Mouse (Mus musculus) T-cell, adult 66 days (primary cell): ENCODE results near the gene Cyp26b1. TPM values are rescaled to one million over a fixed set of nuclear protein-coding genes. Genes with fewer than 3 reads are reported as not detected.

ENCODE experiments used
- total RNA-seq, 2 experiments: library from RNA; stranded (reverse); gene quantifications; 3 replicates in 1 of 2; 4 replicates in 1 of 2; pipeline ENCODE4 v1.2.4; 2023

The Cyp26b1 gene
- total RNA-seq: under 1 TPM; 0.15 to 0.41 TPM

DNA sequence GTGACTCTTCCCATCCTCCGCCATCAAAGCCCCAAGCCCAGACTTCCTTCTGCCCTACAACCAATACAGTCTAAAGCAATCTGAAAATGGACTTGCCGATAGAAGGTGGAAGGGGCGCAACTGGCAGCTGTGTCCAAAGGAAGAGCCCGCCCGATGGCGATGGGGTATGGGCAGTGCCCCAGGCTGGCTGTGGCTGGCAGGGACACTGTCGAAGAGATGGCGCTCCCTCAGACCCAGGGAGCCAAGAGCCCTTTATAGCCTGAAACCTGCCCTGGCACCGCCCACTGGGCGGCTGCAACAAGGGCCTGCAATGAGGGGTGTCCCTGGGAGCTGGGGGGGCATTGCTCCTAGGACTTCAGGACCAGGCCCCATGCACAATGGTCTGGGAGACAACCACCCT, at the start of gene Cyp26b1:
Cyp26b1 (minus strand) TSS at position 216 of the 400 bp plus-strand sequence.

